Mouse (Mus musculus) lung, embryonic 15.5 days (tissue): ENCODE measurements around the gene Apon. TPM values are rescaled to one million over a fixed set of nuclear protein-coding genes. Genes with fewer than 3 reads are reported as not detected.
"Not testable (repeated sequence)": the region's sequence is repeated elsewhere in the genome, so short reads cannot be mapped to it uniquely, and the experiment has no call there.

ENCODE experiments used
- ATAC-seq: fragments of 200-750 bp; cut with Nextera tagmentation; 2 replicates; pipeline ENCODE4 v1.8.0; 2017; ENCODE audit warnings: moderate number of reproducible peaks, borderline replicate concordance; ENCODE audit not compliant: low FRiP score, low TSS enrichment; ENCODE audit errors: extremely low read depth
- H3K27ac ChIP-seq: fragments of 300-500 bp; sonication (generic); 2 replicates; pipeline ENCODE4 v1.5.1; 2015; ENCODE audit warnings: moderate library complexity, mild to moderate bottlenecking, inconsistent platforms
- H3K27me3 ChIP-seq: fragments of 300-500 bp; sonication (generic); 2 replicates; pipeline ENCODE4 v1.6.1; 2015; ENCODE audit warnings: inconsistent platforms
- H3K36me3 ChIP-seq: fragments of 300-500 bp; sonication (generic); 2 replicates; pipeline ENCODE4 v1.6.1; 2015; ENCODE audit warnings: inconsistent platforms
- H3K4me1 ChIP-seq: fragments of 300-500 bp; sonication (generic); 2 replicates; pipeline ENCODE4 v1.6.1; 2015; ENCODE audit warnings: inconsistent platforms
- H3K4me2 ChIP-seq: fragments of 300-500 bp; sonication (generic); 2 replicates; pipeline ENCODE4 v1.6.1; 2015; ENCODE audit warnings: inconsistent platforms, mild to moderate bottlenecking, moderate library complexity
- H3K4me3 ChIP-seq: fragments of 300-500 bp; sonication (generic); 2 replicates; pipeline ENCODE4 v1.5.1; 2015; ENCODE audit warnings: mild to moderate bottlenecking, inconsistent platforms
- H3K9ac ChIP-seq: fragments of 300-500 bp; sonication (generic); 2 replicates; pipeline ENCODE4 v1.6.1; 2015; ENCODE audit warnings: inconsistent platforms
- H3K9me3 ChIP-seq: fragments of 300-500 bp; sonication (generic); 2 replicates; pipeline ENCODE4 v1.6.1; 2016; ENCODE audit warnings: inconsistent platforms
- WGBS: fragments of 180-500 bp; shearing (Covaris S2); methylation state at CpG from one replicate; pipeline ENCODE4 v1.1.7; 2015; 5-methylcytosine and 5-hydroxymethylcytosine counted together
- polyA plus RNA-seq: library from polyadenylated mRNA; unstranded; fragments of >200 nt; fragmentation: Nextera tagmentation; extraction: Ambion mirVana; gene quantifications from 2 replicates; pipeline ENCODE4 v1.2.1, GENCODE M21; 2015

Apon gene
- polyA plus RNA-seq, 1 experiment from 2014 or later = 0.37 TPM

- WGBS = 89% methylated on average over 14 of the region's 14 CpGs
Observed at GRCm38 (mm10) chr10:128281682-128282081, 27.8 kb downstream of the Apon start.

GRCm38 (mm10) chr10:128282886-128283450 lies 29.1 kb downstream of the Apon start:
- Histone ChIP-seq H3K9ac (no peak overlapping the region), H3K36me3 (peaks cover 50% of the 10 kb centered on the region)
- WGBS = 80% methylated on average over 20 of the region's 20 CpGs

More at GRCm38 (mm10) chr10:128281682-128282081, 27.8 kb downstream of the Apon start:
- no peak for ATAC-seq
- Histone ChIP-seq H3K9ac (no peak overlapping the region), H3K4me2 (no peak overlapping the region), H3K4me1 (no peaks in the 10 kb centered on the region), H3K9me3 (no peaks in the 10 kb centered on the region), H3K27ac (no peak overlapping the region), H3K27me3 (no peaks in the 10 kb centered on the region), H3K36me3 (peaks cover 49% of the 10 kb centered on the region), H3K4me3 (no peak overlapping the region)

GRCm38 (mm10) chr10:128283604-128284579 lies 30.0 kb downstream of the Apon start:
- no peak overlapping the region for H3K4me3 ChIP-seq
- peaks cover 52% of the 10 kb centered on the region for H3K36me3 ChIP-seq
- no peaks in the 10 kb centered on the region for H3K9me3 ChIP-seq
- H3K9ac ChIP-seq = no peak overlapping the region
- H3K4me2 ChIP-seq = no peak overlapping the region
- no peaks in the 10 kb centered on the region for H3K27me3 ChIP-seq
- WGBS = 65% methylated on average over 31 of the region's 31 CpGs
- H3K27ac ChIP-seq = no peak overlapping the region
- no peak; the same call in 1 of the 2 replicates for ATAC-seq
- H3K4me1 ChIP-seq = no peaks in the 10 kb centered on the region

More at GRCm38 (mm10) chr10:128282886-128283450, 29.1 kb downstream of the Apon start:
- H3K4me3 ChIP-seq = no peak overlapping the region
- no peak for ATAC-seq
- H3K27ac ChIP-seq = no peak overlapping the region
- H3K9me3 ChIP-seq = no peaks in the 10 kb centered on the region
- no peaks in the 10 kb centered on the region for H3K4me1 ChIP-seq
- no peaks in the 10 kb centered on the region for H3K27me3 ChIP-seq
- no peak overlapping the region for H3K4me2 ChIP-seq

- WGBS = 75% methylated on average over 1 of the region's 1 CpGs
- H3K4me3 ChIP-seq = not testable (repeated sequence)
Observed at GRCm38 (mm10) chr10:128290594-128290993, 36.7 kb downstream of the Apon start.

GRCm38 (mm10) chr10:128296370-128297090 lies 42.6 kb downstream of the Apon start:
- Histone ChIP-seq H3K27me3 (no peaks in the 10 kb centered on the region), H3K36me3 (peaks cover 3% of the 10 kb centered on the region; the same call in 1 of the 2 replicates), H3K4me2 (no peak overlapping the region), H3K9me3 (no peaks in the 10 kb centered on the region), H3K27ac (no peak overlapping the region), H3K4me1 (peaks cover 10% of the 10 kb centered on the region), H3K9ac (no peak overlapping the region), H3K4me3 (no peak overlapping the region)
- WGBS = 68% methylated on average over 13 of the region's 13 CpGs
- ATAC-seq = no peak

More at GRCm38 (mm10) chr10:128290594-128290993, 36.7 kb downstream of the Apon start:
- H3K36me3 ChIP-seq = peaks cover 22% of the 10 kb centered on the region
- not testable (repeated sequence) for H3K9ac ChIP-seq, H3K27ac ChIP-seq, ATAC-seq, H3K9me3 ChIP-seq, H3K4me2 ChIP-seq, H3K4me1 ChIP-seq, H3K27me3 ChIP-seq

GRCm38 (mm10) chr10:128297221-128297620 lies 43.3 kb downstream of the Apon start:
- WGBS = 51% methylated on average over 4 of the region's 4 CpGs
- Histone ChIP-seq H3K27ac (0 out of 2 replicates have a peak overlapping the region, but pooled peaks have one; percentile 9), H3K4me3 (no peak overlapping the region), H3K9me3 (no peaks in the 10 kb centered on the region), H3K36me3 (peaks cover 1% of the 10 kb centered on the region; the same call in 1 of the 2 replicates), H3K4me2 (no peak overlapping the region), H3K4me1 (peaks cover 13% of the 10 kb centered on the region), H3K9ac (no peak overlapping the region), H3K27me3 (no peaks in the 10 kb centered on the region)
- peak; percentile 15; the same call in 1 of the 2 replicates for ATAC-seq

GRCm38 (mm10) chr10:128297622-128298021 lies 43.7 kb downstream of the Apon start:
- Histone ChIP-seq H3K9ac (no peak overlapping the region), H3K36me3 (no peaks in the 10 kb centered on the region), H3K4me2 (no peak overlapping the region), H3K27ac (0 out of 2 replicates have a peak overlapping the region, but pooled peaks have one; percentile 9), H3K9me3 (no peaks in the 10 kb centered on the region), H3K27me3 (no peaks in the 10 kb centered on the region), H3K4me1 (peaks cover 17% of the 10 kb centered on the region), H3K4me3 (no peak overlapping the region)
- ATAC-seq = peak; percentile 72; the same call in 1 of the 2 replicates
- 55% methylated on average over 11 of the region's 11 CpGs for WGBS

GRCm38 (mm10) chr10:128298243-128298642 lies 44.3 kb downstream of the Apon start:
- no peak overlapping the region for H3K27ac ChIP-seq
- H3K4me2 ChIP-seq = no peak overlapping the region
- H3K27me3 ChIP-seq = no peaks in the 10 kb centered on the region
- 60% methylated on average over 6 of the region's 6 CpGs for WGBS
- ATAC-seq = no peak
- no peak overlapping the region for H3K9ac ChIP-seq
- no peak overlapping the region for H3K4me3 ChIP-seq
- H3K4me1 ChIP-seq = peaks cover 17% of the 10 kb centered on the region
- no peaks in the 10 kb centered on the region for H3K9me3 ChIP-seq
- no peaks in the 10 kb centered on the region for H3K36me3 ChIP-seq

- Histone ChIP-seq H3K27me3 (no peaks in the 10 kb centered on the region), H3K9ac (no peak within 1 kb of the TSS), H3K4me2 (no peak within 1 kb of the TSS), H3K4me3 (no peak within 1 kb of the TSS), H3K27ac (0 out of 2 replicates have a peak within 1 kb of the TSS, but pooled peaks have one; percentile 9), H3K9me3 (no peaks in the 10 kb centered on the region), H3K4me1 (peaks cover 17% of the 10 kb centered on the region), H3K36me3 (no peaks in the 10 kb centered on the region)
- ATAC-seq = no peak
- WGBS = 81% methylated on average over 11 of the region's 11 CpGs
Observed at GRCm38 (mm10) chr10:128298702-128299171, 44.8 kb downstream of the Apon start, which contains the start of gene Il23a. Gene Il23a, minus strand, starts transcription at chr10:128298752.

GRCm38 (mm10) chr10:128302357-128302756 lies 48.5 kb downstream of the Apon start:
- peak overlapping the region; percentile 70 for H3K4me2 ChIP-seq
- 30% methylated on average over 3 of the region's 3 CpGs for WGBS
- no peak for ATAC-seq
- peak overlapping the region; percentile 79 for H3K9ac ChIP-seq
- peaks cover 8% of the 10 kb centered on the region; the same call in 1 of the 2 replicates for H3K36me3 ChIP-seq
- H3K4me3 ChIP-seq = peak overlapping the region; percentile 54
- peaks cover 25% of the 10 kb centered on the region for H3K4me1 ChIP-seq
- H3K9me3 ChIP-seq = no peaks in the 10 kb centered on the region
- peak overlapping the region; percentile 94 for H3K27ac ChIP-seq
- no peaks in the 10 kb centered on the region for H3K27me3 ChIP-seq

GRCm38 (mm10) chr10:128302785-128303125 lies 48.9 kb downstream of the Apon start:
- Histone ChIP-seq H3K4me2 (peak overlapping the region; percentile 70), H3K27me3 (no peaks in the 10 kb centered on the region), H3K9ac (peak overlapping the region; percentile 79), H3K36me3 (peaks cover 8% of the 10 kb centered on the region; the same call in 1 of the 2 replicates), H3K9me3 (no peaks in the 10 kb centered on the region), H3K4me3 (peak overlapping the region; percentile 54), H3K4me1 (peaks cover 21% of the 10 kb centered on the region), H3K27ac (peak overlapping the region; percentile 94)
- peak; percentile 46 for ATAC-seq
- WGBS = 0% methylated on average over 9 of the region's 9 CpGs
